Mouse (Mus musculus) kidney, embryonic 16.5 days (tissue): ENCODE data around the gene 4930447C04Rik. TPM values are rescaled to one million over a fixed set of nuclear protein-coding genes. Genes with fewer than 3 reads are reported as not detected.

Experiments
- polyA plus RNA-seq: library from polyadenylated mRNA; unstranded; fragments of >200 nt; fragmentation: Nextera tagmentation; extraction: Ambion mirVana; gene quantifications from 2 replicates; pipeline ENCODE4 v1.2.1, GENCODE M21; 2015

4930447C04Rik gene
- polyA plus RNA-seq, 1 experiment from 2014 or later, result 0.97 TPM

Other genes with a start within 250 kb of the 4930447C04Rik start
- 17.4 and 25.3 TPM in 2 replicates for gene Ppm1a, start 183.3 kb downstream of the 4930447C04Rik start, polyA plus RNA-seq
- not detected in 2 replicates for gene Six6, start 882 bp downstream of the 4930447C04Rik start, polyA plus RNA-seq
- gene Six1, start 113.1 kb upstream of the 4930447C04Rik start, polyA plus RNA-seq, result 0.47 and 0.66 TPM in 2 replicates
- 3.9 TPM in 2 replicates for gene Six4, start 172.7 kb upstream of the 4930447C04Rik start, polyA plus RNA-seq
- 32.5 and 35.8 TPM in 2 replicates for gene Mnat1, start 182.9 kb upstream of the 4930447C04Rik start, polyA plus RNA-seq